Mouse (Mus musculus): Measurements from ENCODE around the gene Rangrf.
A peak's percentile ranks its signal among the peaks of the same experiment; 100 is the strongest.
"Not testable (repeated sequence)": the region's sequence is repeated elsewhere in the genome, so short reads cannot be mapped to it uniquely, and the experiment has no call there.

The Rangrf gene

GRCm38 (mm10) chr11:68946001-68946400 is 29.0 kb downstream of the Rangrf start:
- DNase-seq (ENCODE audit: low spot score in 2 of 2): no peak

GRCm38 (mm10) chr11:68945245-68945644 is 29.7 kb downstream of the Rangrf start:
- DNase-seq (ENCODE audit: low spot score in 2 of 2): no peak

- no peak for DNase-seq (ENCODE audit: low spot score in 2 of 2)
Measured at GRCm38 (mm10) chr11:68942731-68943130, 32.3 kb downstream of the Rangrf start.

DNA sequence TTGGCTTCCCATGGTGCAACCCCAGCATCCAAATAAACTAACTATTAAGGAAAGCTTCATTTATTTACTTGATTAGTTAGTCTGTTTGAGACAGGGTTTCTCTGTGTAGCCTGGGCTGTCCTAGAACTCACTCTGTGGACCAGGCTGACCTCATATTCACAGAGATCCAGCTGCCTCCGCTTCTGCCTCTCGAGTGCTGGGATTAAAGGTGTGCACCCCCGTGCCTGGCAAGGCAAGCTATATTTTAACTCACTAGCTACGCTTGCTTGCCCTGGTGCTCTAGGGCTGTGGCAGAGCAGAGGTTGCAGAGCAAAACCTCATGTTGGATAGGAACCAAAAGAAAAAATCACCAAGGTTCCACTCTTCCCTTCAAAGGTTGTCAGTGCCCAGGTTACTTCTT is 34.5 kb downstream of the Rangrf start:
- DNase-seq (ENCODE audit: low spot score in 2 of 2): no peak

DNA sequence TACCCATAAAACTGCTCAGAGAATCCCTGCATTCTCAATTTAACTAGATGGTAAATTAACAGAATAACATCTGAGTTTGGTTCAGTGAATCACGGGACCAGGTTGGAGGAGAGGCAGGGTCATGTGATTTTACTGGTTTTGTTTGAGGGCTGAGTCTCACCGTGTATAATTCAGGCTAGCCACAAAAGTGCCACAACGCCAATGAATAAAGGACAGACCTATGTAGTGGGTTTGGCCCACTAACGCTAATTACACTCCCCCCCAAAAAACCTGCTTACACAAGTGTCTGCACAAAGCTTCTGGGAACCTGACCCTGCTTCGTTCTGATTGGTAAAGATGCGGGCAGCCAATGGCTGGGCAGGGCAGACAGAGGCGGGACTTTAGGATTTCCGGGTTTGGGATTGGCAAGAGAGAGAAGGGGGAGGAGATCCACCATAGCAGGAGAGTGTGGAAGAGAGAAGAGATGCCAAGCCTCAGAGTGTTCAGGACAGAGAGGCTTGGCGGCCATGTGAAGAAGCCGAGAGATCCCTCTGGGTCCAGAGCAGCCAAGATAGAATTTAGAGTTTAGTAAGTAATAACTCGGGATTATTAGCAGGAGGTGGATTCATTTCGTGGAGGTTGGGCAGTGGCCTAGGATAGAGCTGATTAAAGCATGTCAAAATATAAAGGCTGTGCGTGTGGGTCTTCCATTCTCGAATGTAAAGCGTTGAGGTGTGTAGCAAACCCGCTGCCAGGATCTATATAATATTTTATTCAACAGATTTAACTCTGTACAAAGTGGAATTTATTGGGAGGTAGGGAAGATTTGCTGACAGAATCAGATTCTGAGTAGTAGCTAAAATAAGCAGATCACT is 35.3 kb downstream of the Rangrf start:
- peak; percentile 83 to 84 for DNase-seq (ENCODE audit: low spot score in 2 of 2)

DNA sequence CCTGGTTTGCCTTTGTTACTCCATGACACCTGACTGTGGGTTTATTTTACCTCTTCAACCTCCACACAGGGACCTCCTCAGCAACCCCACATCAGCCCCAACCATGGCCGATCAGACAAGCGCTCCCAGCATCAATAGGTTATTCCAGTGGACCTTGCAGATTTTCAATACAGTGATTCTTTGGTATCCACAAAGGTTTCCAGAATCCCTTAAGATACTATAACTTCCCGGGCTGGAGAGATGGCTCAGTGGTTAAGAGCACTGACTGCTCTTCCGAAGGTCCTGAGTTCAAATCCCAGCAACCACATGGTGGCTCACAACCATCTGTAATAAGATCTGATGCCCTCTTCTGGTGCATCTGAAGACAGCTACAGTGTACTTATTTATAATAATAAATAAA is 38.0 kb downstream of the Rangrf start:
- not testable (repeated sequence) for DNase-seq (ENCODE audit: low spot score in 2 of 2)

DNA sequence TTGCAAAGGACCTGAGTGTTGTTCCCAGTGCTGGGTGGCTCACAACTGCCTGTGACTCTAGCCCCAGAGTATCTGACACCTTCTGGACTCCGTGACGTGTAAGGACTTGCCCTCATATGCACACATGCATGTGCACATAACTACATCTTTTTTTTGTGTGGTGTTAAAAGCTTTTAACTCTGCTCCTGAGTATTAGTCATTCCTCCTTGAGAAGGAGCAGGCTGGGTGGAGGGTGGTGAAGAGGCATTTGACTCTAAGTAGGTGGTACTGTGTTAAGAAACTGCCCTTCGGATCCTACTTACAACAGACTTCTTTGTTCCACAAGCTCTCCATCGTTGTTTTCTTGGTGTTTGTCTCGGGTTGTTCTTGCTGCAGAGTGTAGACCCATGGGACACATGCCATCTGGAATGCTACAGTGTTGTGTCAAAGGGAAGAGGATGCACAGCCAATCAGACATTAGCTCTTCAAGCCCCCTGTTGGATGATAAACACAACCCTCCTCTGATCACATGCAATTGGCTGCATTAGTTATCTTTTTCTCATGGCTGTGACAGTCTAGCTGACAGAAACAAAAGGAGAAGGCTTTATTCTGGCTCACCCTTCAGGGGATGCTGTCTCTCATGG is 41.0 kb downstream of the Rangrf start:
- no peak for DNase-seq (ENCODE audit: low spot score in 2 of 2)

DNA sequence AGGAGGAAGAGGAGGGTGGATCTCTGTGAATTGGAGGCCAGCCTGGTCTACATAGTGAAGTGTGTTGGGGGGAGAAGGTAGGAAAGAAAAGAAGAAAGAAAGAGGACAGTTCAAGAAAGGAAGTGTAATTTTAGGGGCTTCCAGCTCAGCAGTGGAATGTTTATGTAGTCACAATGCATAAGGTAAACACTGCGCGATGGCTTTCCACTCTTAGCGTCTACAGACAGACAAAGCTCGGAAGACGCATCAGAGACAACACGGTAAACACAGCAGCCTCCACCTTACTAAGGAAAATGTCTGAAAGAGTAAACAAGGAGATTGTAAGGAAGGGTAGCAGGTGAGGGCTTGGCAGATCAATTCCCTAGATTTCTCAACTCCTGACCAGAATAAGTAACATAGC is 45.0 kb downstream of the Rangrf start:
- no peak for DNase-seq (ENCODE audit: low spot score in 2 of 2)

GRCm38 (mm10) chr11:68926981-68927380 is 48.0 kb downstream of the Rangrf start, which contains the start of gene Odf4:
TSS of gene Odf4 (minus strand) at chr11:68927081.
- no peak for DNase-seq (ENCODE audit: low spot score in 2 of 2)

DNA sequence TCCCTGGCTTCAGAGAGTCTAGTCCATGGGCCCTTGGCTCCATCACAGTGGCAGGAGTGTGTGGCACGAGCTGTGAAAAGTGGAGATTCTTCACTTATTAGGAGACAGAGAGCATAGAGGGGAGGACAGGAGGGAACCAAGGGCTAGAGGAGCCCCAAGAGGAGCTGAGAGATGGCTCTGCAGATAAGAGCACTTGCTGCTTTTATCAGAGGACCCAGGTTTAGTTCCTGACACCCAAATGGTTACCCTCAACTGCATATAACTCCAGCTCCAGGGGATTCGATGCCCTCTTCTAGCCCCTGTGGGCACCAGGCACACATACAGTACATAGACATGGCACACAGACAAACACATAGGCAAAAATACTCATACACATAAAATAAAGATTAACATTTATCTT is 50.2 kb downstream of the Rangrf start:
- no peak for DNase-seq (ENCODE audit: low spot score in 2 of 2)

- no peak for DNase-seq (ENCODE audit: low spot score in 2 of 2)
Measured at GRCm38 (mm10) chr11:68923191-68923590, 51.8 kb downstream of the Rangrf start.

Data from urinary bladder, postnatal 4 days (tissue).